Mouse (Mus musculus) layer of hippocampus, postnatal 14 days (tissue): ENCODE measurements at regions not wholly inside any gene's neighbourhood (a gene's known extent, or its start where the extent isn't known, plus 50 kb on each side); places are given as distances from the start of the nearest gene placed in this dataset.
"Not testable (repeated sequence)": the region's sequence is repeated elsewhere in the genome, so short reads cannot be mapped to it uniquely, and the experiment has no call there.

Experiments used
- DNase-seq, 2 experiments: peaks; one replicate each; pipeline ENCODE4 v3.0.0; 2021 to 2022; ENCODE audit warnings: low spot score in 2 of 2, mixed read lengths in 1 of 2

DNA sequence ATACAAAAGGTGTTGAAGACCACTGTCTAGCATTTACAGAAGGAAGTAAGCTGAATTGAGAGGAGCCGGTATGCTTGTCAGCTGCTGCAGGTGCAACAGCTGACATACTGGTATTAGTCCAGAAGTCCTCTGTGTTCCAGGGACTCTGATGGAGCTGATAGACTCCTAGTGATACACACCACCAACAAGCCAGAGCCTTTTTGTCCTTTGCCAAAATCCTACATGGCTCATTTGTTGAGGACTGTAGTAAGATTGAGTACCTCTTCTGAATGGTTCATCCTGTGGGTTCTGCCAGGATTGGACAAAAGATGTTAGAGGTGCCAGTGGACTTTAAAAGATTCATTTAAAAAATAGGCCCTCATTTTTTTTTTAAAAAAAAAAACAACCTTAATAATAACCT, 129.4 kb upstream of the Tmem185a start:
- DNase-seq = no peak

DNA sequence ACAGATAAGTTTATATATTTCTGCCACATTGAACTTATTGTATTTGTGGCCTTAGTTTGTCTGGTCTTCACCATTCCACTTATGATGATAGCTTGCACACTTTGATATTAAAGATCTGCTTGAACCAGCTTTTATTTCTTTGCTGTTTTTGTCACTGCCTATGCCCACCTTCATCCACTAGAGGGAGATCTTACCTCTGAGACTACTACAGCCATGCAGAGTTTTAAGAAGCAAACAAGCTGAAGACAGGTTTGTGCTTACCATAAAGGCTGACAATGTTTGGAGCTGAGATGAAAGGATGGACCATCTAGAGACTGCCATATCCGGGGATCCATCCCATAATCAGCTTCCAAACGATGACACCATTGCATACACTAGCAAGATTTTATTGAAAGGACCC, 105.4 kb upstream of the Tmem185a start:
- DNase-seq = peak; percentile 19 to 62

DNA sequence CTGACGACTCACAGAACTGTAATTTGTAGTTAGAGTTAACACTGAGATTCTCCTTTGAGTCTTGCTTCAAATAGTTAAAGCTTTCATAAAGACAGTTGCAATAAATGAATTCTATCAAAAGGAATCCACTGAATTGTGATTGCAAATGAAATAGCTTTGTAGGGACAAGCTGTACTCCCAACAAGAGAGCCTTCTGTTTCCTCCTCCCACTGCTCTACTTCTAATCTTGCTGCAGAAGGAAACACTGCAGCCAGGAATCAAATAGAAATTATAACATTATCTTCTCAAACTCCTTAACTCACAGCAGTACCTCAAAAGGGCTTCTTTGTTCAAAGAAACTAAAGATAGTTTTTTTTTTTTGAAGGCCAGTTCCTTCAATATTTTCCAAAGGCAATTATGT, 103.2 kb upstream of the Tmem185a start:
- peak in 1 of 2 experiments; percentile 15 for DNase-seq

DNA sequence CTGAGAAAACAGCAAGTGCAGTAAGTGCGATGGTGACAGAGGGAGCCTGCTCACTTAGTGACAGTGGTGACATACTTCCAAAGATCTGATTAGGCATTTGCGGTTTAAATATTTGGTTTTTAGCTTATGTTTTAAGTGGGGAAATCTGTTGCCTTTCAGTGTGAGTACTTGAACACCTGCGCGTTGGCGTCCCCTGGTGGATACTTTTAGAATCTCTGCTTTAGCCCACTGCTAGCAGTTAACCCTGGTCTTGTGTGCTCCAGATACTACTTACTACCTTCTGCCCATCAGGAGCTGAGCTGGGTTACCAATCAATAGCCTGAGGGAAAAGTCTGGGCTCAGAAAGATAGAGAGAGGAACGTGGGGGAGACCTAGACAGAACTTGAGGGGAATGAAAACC, 97.3 kb upstream of the Tmem185a start:
- not testable (repeated sequence) for DNase-seq

DNA sequence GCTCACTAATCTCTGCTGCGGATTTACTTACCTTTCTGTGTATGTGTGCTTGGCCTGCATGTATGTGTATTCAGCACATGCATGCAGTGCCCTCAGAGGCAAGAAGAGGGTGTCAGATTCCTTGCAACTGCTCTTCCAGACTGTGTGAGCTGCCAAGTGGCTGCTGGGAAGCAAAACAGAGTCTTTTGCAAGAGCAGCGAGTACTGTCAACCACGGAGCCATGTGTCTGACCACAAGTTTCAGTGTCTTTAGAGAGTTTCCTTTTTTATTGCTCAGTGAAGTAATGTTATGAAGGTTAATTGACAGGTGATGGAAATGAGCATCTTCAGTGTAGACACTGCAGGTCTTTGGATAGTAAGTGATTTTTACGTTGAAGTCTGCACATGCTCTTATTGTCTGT, 93.6 kb upstream of the Tmem185a start:
- DNase-seq = not testable (repeated sequence)

DNA sequence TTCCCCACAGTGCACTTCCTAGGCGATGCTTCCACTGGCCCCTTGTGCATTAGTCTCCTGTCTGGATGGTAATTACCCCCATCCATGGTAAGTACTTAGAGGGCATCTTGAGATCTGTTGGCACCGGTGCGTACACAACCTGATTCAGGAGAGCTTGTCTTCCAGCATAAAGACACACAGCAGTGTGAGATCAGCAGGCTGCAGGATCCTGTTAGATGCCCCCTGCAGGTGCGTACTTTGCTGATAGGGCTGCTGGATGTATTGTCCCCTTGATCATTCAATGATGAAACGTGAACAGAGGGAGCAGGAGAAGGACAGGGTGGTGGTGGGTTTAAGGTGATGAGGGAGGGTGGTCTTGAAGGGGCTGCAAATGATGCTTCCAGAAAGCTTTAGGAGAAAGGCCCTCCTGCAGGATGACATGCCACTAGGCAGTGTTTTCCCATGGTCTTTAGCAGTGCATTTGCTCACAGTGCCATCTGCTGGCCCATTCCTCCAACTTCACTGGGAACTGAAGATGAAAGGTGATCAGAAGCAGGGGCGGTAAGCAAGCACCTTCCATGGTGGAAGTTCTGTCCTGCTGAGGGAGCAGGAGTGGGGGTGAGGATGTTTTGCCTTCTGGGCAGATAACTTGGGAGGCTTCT, 92.5 kb upstream of the Tmem185a start:
- DNase-seq = peak in 1 of 2 experiments; percentile 14
